Mouse (Mus musculus): ENCODE results near the gene Eed. TPM values are rescaled to one million over a fixed set of nuclear protein-coding genes. Genes with fewer than 3 reads are reported as not detected.

The Eed gene
- total RNA-seq, 4 experiments from 2014 or later, result 20.6 to 29.7 (median 25.5) TPM

DNA sequence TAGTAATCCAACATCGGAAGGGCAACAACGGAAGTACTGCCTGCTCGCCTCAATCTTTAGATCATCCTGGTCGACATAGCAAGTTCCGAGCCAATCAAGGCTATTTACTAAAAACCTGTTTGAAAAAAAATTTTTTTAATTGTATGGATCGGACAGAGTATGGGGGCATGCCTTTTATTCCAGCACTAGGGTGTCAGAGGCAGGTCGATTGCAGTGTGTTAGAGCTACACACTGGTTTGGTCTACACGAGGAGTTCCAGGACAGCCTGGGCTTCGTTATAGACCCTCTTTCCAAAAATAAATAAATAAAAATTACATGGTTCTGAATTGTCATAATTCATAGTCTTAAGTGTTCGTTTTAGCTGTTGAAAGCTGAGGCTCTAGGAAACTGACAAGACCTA, 774 bp upstream of the Eed start:
- DNase-seq (ENCODE audit: low spot score), result no peak

DNA sequence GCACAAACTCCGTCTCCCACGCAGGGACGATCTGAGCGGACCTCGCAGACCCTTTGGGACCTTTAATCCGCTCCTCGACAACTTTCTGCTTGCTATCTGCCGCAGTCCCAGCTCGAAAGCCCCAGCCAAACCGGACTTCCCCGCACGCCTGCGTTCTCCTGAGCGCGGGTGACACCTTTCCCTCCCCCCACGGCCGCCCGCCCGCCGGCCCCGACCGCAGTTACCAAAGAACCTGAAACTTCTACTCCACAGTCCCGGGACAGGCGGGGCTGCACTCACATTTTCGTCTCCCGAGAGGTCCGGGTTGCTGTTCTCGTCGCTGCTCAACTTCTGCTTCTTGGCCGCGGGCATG, 674 bp downstream of the Eed start:
- no peak for DNase-seq (ENCODE audit: low spot score)

DNA sequence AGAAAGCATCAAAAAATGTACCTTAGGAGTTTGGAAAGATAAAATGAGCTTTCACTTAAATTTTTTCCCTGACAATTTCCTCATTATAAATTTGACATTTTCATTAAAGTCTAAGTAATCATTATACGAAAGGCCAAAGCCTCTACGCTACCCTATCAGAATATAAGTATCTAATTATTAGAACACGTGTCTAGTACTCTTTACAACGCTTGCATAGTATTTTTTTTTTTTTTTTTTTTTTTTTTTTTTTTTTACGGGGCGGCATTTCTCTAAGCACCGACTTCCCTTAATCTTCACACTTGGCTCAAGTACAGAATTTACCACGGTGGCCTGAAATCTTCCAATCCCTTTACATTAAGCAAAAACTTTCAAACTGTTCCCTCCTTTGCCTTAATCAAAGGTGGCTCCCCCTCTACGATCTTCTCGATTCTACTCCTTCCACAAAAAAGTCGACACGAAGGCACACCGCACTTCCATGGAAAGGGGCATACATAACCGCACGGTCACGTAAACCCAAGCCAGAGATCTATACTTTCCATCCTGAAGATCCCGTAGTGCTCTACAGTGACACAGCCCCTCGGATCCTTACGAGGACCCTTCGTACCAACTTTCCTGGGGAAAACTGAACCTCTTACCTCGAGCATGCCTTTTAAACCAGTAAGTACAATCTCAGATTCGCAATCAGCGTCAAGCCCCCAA, 1.2 kb downstream of the Eed start:
- peak; percentile 9 for DNase-seq (ENCODE audit: low spot score)

DNA sequence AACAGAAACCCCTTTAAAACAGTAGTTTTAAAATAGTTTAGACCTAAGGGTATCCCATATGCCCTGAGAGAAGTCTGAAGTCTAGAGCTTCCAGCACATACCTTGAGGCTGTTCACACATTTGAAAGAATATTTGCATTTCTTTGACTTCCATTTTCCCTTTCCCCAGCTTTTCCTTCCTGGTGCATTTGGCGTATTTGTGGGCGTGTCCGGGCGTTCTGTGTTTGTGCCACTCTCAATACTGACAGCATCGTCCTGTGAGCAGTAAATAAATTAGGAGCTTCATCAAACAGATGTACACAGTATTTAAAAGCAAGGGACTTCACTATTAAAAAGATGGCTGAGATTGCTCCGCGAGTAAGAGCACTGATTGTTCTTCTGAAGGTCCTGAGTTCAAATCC, 4.0 kb downstream of the Eed start:
- DNase-seq (ENCODE audit: low spot score), result no peak

DNA sequence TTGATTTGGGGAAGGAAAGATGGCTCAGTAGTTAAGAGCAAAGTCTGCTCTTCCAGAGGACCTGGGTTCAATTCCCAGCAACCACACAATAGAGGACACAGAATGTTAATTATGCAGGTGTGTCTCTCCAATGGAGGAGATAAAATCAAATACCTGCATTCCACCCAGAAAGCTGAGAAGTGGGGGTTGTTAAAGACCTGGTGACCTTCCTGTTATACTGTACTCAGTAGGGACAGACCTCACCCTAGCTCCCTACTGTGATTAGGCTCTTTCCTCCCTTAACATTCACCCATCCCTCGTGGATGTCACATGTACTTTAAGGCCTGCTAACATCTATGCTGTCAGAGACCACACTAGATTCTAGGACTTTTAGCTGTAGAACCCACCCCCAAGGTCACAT, 5.2 kb downstream of the Eed start:
- DNase-seq (ENCODE audit: low spot score), result no peak

DNA sequence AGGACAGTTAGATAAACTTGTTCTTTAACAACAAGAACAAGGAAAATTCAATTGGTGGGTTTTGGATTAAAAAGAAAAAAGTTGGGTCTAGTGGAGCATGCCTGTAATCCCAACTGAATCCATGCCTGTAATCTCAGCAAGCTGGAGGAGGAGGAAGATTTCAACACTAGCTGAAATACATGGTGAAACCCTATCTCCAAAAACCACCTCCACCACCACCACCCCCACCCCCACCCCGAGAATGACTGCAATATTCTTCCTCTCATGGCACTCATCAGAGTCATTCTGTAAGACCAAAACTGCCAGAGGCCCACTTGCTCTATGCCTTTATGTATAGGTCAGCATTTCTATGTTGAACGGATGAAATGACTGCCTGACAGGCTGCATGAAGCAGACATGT, 13.5 kb downstream of the Eed start:
- no peak for DNase-seq (ENCODE audit: low spot score)

DNA sequence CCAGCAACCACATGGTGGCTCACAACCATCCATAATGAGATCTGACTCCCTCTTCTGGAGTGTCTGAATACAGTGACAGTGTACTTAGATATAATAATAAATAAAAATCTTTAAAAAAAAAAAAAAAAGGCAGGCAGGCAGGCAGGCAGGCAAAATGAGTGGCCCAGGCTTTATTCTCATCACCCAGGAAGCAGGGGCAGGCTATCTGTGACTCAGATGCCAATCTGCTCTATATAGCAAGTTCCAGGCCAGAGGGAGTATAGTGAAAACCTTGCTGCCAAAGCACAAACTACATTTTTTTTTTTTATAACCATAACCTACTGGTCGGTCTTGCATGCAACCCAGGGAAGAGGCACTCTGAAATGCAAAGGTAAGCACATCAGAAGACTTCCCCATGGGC, 14.0 kb downstream of the Eed start:
- DNase-seq (ENCODE audit: low spot score), result no peak

DNA sequence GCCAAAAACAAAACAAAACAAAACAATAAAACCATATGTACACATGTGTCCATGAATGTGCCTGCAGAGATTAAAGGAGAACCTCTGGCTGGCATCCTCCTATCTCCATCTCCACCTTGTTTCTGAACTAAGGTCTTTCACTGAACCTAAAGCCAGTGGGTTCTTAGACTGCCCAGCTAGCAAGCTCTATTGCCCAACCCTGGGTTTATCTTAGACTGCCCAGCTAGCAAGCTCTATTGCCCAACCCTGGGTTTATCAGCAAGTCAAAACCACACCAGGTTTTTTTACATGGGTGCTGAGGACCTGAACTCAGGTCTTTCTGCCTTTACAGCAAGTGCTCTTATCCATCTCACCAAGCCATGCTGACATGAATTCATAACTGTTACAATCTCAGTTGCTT, 17.6 kb downstream of the Eed start:
- DNase-seq (ENCODE audit: low spot score), result no peak

DNA sequence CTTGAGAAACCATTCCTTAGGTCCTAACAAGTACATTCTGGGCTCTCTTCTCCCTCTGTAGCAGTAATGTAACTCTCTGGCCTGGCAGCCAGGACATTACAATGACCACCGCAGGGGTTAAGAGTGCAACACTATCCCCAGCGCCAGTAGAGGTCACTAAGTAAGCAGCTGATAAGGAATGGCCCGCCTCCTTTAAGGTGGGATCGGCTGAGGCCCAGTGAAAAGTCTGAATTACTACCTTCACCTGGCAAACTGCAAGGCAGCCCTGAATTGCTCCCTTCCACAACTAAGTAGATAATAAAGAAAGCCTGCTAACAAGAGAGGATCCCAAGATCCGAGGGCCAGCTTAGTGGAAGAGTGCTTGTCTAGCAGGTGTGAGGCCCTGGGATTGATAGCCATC, 23.5 kb downstream of the Eed start:
- DNase-seq (ENCODE audit: low spot score), result no peak

DNA sequence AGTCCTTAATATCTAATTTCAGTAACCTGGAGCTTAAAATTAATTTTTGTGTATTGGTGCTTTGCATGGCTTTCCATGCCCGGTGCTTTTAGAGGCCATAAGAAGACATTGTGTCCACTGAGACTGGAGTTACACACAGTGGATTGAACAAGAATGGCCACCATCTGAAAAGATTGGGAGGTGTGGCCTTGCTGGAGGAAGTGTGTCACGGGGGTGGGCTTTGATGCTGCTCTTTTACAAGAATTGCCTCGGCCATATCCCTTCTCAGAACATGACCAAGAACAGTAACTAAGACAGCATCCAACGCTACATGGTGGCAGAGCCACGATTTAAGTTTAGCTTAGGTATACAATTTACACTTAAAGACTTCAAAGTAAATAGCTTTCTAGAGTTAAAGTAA, 26.5 kb downstream of the Eed start:
- DNase-seq (ENCODE audit: low spot score), result no peak

DNA sequence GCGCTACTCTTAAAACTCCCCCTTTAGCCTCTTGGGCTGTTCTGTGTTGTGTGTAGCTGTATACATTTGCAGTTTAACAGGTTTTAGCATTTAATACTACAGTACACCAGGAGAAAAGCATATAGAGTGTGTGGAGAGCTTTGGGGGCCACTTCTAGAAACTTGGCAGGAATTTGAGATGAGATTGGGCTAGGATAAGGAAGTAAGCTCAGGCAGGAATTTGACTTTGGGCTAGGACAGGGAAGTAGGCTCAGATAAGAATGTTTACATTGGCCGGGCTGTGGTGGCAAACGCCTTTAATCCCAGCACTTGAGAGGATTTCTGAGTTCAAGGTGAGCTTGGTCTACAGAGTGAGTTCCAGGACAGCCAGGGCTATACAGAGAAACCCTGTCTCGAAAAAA, 31.4 kb downstream of the Eed start:
- DNase-seq (ENCODE audit: low spot score), result no peak

DNA sequence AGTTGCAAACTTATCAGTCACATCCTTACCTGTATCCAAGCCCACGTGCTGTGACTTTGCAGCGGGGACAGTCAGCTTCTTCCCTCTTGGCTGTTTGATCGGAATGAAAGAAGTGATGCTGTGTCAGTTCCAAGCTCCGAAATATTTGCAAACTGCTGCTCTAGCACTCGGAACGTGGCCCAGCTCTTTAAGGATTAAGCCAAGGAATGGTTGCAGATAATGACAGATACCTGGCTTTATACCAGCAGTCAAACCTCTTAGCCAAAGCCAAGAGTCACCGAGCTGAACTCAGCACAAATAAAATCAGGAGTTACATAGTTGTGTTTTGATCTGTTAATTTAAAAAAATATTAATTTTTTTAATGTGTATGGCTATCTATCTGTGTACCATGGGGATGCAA, 32.8 kb downstream of the Eed start:
- DNase-seq (ENCODE audit: low spot score), result no peak

DNA sequence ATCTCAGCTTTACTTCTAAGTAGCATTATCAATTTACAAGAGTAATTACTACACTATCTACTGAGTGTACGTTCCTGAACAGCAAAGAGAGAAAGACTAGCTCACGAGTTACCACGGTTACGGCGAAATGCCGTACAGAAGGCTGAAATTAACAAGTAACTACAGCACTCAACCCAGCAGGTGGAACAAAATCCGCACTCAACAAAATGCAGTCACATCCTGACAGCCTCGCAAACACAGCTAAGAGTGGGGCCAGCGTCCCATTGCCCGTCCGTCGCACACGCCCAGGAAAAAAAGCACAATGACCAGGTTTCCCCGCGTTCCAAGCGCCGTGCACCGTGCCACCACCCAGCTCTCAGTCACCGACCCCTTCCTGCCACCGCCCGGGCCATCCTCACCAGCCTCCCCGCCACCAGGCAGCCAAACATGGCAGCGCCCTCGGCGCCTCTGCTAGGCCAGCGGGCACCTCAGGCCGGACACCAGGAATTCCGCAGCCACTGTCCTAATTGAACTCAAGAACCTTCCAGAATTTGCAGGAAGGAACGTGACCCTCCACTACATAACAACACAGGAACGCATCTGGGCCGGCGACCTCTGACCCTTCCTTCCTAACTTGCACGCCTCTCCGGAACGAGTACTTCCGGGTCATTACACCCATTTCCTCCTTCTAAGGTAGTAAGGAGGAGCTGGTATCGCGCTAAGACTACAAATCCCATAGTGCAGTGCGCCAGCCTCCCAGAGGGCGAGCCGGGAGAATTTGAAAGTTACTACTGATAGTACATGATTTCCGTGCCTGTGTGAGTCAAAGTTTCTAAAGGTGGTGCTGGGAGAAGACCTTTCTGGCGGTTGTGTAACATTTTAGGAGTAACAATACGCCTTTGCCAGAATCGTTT, 40.0 kb downstream of the Eed start, which contains the start of gene Hikeshi:
TSS of gene Hikeshi (minus strand) at position 634 of the 893 bp plus-strand sequence.
- DNase-seq (ENCODE audit: low spot score), result peak; percentile 98

DNA sequence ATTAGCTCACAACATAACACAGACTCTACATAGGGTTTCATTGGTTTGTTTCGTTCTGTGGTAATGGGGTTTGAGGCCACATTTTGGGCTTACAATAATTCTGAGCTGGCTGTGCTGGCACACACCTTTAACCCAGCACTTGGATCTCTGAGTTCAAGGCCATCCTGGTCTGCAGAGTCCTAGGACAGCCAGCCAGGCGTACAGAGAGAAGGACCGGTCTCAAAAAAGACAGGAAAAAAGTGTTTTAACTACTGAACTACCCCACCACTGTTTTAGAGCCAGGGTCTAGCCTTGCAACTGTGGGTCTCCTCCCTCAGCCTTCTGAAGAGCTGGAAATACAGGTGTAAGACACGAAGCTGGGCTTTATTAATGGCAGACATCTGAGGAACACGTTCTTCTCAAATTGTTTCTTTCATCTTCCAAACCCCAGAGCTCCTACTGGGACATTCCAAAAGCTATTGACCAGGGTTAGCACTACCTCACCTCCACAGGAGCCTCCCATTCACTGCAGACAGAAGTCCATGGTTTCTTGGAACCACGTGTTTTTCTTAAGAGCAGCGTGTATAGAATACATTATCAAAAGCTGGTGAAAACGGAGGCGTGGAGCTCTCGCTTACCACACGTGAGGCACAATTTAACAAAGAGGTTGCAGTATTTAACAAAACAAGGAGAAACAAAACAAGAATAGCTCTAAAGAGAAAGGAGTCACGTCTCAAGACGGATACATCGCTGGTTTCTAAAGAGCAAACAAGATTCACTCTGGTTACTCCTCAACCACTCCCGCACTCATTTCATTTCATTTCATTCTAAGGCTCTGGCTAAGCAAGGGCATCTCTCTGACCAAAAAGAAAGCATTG, 41.1 kb downstream of the Eed start:
- no peak for DNase-seq (ENCODE audit: low spot score)

DNA sequence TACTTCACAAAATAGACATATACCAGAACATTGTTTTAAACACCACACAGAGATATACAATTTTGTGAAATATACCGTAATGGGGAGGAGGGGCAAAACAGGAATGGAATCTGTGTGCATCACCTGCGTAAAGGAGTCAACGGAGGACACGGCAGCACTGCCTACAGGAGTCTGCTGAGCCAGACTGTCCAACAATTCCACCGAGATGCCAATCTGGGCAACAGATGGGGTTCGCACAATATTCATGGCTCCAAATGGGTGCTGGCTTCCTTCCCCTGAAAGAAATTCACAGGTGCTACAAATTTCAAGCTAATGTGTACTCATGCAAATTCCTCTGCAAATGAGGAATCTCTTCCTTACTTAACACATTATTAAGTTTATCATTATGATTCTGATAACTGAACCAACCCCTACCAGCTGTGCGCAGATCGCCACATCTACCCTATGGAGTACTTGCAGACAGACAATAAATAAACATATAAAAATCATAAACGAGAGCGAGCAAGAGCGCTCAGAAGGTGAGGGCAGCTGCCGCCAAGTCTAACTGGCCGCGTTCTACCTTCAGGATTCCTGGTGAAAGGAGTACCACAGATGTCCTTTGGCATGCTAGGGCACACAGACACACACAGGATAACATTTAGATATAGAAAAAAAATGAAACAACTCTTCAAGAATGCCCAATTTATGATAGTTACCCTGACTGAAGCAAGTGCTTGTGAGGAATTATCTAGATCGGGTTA, 57.2 kb downstream of the Eed start:
- DNase-seq (ENCODE audit: low spot score), result no peak

DNA sequence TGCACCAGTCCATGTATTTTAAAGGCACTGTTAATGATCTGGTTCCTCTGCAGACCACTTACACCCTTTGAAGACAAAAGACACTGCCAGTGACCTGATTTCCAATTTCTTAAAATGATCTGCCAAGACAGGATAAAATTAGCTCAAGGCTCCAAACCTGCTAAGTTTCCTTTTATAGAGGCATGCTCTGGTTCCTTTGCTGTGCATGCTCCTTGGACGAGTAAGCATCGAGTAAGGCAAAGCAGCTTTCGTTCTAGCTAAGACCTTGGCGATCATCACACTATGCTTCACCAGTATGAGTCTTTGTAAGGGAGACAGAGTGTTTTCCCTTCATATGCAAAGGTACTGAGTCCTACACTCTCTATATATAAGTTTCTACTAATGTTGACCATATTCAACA, 63.0 kb downstream of the Eed start:
- no peak for DNase-seq (ENCODE audit: low spot score)

DNA sequence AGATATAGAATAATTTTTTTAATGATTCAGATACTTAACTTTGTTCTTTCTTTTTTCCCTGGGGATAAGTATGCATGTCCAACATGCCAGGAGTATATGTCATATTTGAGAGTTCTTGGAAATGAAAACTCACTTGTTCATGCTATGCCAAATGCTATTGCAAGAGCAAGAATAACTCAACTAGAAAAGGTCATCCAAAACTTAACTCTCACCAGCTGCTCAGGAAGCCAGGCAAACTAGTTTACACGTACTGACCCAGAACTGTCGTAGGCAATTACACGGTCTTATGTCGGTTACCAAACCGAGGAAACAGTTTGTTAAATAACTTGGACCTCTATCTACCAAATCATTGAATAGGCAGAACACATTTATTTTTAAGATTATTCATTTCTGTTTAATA, 64.1 kb downstream of the Eed start:
- DNase-seq (ENCODE audit: low spot score), result no peak

DNA sequence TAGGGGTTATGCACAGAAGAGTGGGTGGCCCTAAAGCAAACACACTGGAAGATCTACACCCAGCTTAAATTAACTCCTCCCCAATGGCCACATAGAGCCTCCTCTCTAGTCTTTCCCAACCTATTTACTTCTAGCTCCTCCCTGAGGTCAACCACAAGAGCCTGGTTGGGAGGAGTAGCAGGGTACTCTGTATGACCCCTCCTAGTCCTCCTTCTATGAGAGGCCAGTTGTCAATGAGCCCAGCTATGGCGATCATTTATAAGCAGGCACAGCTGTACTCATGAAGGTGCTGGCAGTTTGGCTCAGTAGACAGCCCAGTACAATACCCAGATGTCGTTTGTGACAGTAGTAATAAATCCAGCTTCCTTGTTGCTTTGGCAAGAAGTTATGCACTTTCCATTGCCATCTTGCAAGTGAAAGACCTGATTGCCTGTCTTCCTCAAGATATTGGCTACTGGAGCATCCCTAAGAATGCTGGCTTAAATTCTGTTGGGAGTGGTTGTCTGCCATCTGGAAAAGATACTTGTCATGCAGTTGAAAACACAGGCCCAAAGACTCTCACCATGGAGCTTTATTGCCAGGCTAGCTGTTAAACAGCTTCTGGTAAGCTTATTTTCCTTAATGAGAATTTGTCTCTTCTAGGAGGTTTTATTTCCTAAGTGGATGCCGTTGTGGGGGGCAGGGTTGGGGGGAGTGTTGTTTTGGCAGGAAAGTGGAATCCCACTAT, 67.2 kb downstream of the Eed start:
- no peak for DNase-seq (ENCODE audit: low spot score)

DNA sequence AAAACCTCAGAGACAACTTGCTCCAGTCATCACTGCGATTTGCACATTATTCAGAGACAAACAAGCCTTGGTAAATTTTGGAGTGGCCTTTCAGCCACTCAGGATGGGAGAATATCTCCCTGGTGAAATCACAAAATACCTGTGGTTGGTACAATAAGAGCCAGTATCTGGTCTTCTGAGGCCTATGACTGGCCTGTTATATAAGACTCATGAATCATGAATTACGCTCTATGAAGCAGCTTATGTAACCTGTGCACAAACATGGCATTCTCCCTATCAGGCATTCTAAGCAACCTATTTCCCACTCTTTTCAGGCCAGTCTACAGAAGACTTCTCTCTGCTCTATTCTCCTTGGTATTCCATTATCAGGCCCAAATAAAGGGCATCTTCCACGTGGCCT, 68.4 kb downstream of the Eed start:
- DNase-seq (ENCODE audit: low spot score), result no peak

DNA sequence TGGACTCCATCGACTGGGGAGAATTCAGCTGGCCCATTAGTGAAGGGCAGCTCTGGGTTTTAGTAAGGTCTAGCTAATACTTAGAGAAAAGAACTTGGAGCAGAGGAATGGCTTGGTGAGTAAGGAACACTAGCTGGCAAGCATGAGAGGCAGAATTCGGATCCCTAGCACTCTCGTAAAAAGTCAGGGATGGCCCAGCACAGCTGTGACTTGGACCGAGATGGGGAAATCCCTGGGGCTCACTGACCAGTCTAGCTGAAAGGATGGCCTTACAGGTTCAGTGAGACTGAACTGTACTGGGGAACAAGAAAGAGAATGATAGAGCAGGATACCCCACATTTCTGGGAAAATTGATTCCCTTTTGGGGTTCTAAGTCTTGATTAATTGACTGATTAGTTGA, 71.1 kb downstream of the Eed start:
- no peak for DNase-seq (ENCODE audit: low spot score)
